Mouse (Mus musculus) left cerebral cortex, postnatal 10 days (tissue): Measurements from ENCODE around the gene Lhx2. TPM values are rescaled to one million over a fixed set of nuclear protein-coding genes. Genes with fewer than 3 reads are reported as not detected.

Experiments used
- DNase-seq, 2 experiments: peaks; one replicate each; pipeline ENCODE4 v3.0.0; 2021 to 2022; ENCODE audit warnings: low spot score in 2 of 2, mixed read lengths in 1 of 2; ENCODE audit errors: extremely low spot score in 1 of 2
- intact Hi-C: fragments of 180-260 bp; cut with DNase I; formaldehyde crosslinking; loops from one replicate; pipeline ENCODE4 v1.15.1; 2025
- total RNA-seq, 2 experiments: library from RNA; stranded (reverse); gene quantifications; 2 replicates each; pipeline ENCODE4 v1.2.3; 2021

Gene Lhx2
- total RNA-seq, 2 experiments from 2014 or later, result 76.1 to 77.7 TPM

GRCm38 (mm10) chr2:38387568-38388262, 48.6 kb downstream of the Lhx2 start:
- no peak for DNase-seq
- intact Hi-C loops, result no loop called here

- DNase-seq, result peak; percentile 56 to 60
Observed at GRCm38 (mm10) chr2:38394977-38395868, 56.1 kb downstream of the Lhx2 start.

DNA sequence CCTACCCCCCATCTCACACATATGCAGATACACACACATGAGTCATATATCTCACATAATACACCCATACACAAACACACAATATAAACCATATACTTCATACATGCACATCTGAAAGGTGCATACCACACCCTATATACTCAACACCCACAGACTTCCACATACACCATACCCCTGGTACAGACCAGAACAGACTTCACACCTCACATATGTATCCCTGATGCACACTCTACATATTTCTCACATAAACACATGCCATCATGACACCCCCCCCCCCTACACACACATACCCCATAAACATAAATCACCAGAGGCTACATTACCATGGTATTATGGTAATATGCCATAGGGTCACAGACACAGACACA, 56.8 kb downstream of the Lhx2 start:
- no peak for DNase-seq

More at GRCm38 (mm10) chr2:38394977-38395868, 56.1 kb downstream of the Lhx2 start:
- intact Hi-C loops, result no loop called here

GRCm38 (mm10) chr2:38397306-38397705, 58.2 kb downstream of the Lhx2 start:
- no peak for DNase-seq
- intact Hi-C loops, result no loop called here

More for the DNA sequence above, 56.8 kb downstream of the Lhx2 start:
- intact Hi-C loops, result no loop called here

DNA sequence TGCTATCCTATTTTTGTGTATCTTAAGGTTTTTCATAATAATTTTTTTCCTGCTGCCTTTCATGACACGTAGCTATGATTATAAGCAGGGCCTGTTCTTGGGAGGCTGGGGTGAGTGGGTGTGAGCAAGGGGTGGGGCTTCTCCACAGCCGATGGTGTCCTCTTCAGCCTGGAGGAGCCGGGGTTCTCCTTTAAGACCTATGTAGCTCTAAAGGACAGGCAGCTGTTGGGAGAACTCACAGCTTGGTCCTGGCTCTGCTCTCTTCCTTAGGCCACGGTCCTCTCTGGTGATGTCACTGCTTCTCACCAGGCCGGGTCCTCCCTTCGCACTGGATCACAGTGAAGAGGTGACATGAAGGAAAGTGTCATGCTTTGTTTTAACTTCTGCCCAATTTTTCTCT, 58.8 kb downstream of the Lhx2 start:
- intact Hi-C loops, result no loop called here

DNA sequence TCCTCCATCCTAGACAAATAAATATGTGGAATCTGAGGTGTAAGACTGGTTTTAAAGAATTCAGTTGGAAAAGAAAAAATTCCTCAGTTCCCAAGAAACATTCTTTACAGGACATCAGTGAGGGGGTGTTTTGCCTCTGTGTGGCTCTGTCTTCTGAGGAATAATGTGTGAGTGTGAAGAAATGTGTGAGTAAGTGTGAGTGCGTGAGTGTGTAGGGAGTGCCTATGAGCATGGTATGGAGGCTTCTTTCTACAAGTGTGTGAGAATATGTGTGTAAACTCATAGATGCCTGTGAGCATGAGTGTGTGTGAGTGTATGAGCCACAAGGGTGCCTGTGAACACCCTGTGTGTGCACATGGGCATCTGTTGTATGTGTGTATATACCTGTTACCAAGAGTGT, 63.5 kb downstream of the Lhx2 start:
- no peak for DNase-seq

More for the DNA sequence above, 58.8 kb downstream of the Lhx2 start:
- no peak for DNase-seq

DNA sequence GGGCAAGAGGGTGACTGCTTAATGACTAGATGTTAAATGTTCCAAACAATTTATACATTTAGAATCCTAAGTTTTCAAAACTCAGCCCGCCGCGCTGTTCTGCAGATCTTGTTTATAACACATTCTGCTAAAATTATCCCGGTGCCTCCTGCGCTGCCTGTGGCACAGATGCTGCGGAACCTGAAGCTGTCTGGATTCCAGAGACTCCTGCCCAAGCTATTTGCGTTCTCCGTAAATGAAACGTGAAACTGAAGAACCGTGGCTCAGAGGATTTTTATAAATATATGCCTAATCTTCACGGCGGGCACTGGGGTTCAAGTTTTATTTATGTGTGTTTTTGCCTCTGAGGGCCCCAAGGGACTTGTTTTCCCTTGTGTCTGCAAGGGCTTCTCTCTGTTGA, 64.2 kb downstream of the Lhx2 start:
- peak; percentile 46 to 82 for DNase-seq
- intact Hi-C loops, result no loop called here

More for the DNA sequence above, 63.5 kb downstream of the Lhx2 start:
- intact Hi-C loops, result no loop called here

GRCm38 (mm10) chr2:38404007-38404596, 65.0 kb downstream of the Lhx2 start:
- no peak for DNase-seq
- intact Hi-C loops, result no loop called here

DNA sequence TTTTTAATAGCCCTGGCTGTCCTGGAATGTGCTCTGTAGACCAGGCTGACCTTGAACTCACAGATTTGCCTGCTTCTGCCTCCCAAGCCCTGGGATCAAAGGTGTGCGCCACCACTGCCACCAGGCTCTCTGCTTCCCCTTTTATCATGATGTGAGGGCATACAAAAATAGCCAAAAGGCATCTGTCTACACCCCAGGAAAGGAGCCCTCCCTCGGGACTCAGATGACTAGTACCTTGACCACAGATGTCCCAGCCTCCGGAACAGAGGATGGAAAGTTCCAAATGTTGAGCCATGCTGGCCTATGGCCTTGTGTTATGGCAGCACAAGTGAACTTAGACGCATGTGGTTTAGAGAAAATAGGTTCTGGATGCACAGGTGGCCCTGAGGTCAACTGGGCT, 66.3 kb downstream of the Lhx2 start:
- intact Hi-C loops, result no loop called here
- no peak for DNase-seq

GRCm38 (mm10) chr2:38409309-38409708, 70.2 kb downstream of the Lhx2 start:
- no peak for DNase-seq
- intact Hi-C loops, result no loop called here

DNA sequence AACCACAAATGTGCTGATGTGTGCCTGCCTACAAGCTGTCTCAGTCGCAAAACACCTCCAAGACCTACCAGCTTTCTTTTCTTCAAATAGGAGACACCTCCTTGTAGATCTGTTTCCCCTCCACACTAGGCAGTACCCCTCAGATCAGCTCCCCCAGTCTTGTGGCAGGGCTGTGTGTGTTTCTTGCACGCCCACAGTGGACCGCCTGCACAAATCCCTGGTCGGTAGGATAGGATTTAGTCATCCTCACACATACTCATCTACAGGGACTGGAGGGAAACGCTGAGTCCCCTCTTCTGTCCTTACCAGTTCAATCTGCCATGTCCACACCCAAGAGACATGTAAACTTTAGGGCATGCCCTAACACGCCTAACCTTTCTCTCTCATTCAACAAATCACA, 71.1 kb downstream of the Lhx2 start:
- no peak for DNase-seq
- intact Hi-C loops, result no loop called here

DNA sequence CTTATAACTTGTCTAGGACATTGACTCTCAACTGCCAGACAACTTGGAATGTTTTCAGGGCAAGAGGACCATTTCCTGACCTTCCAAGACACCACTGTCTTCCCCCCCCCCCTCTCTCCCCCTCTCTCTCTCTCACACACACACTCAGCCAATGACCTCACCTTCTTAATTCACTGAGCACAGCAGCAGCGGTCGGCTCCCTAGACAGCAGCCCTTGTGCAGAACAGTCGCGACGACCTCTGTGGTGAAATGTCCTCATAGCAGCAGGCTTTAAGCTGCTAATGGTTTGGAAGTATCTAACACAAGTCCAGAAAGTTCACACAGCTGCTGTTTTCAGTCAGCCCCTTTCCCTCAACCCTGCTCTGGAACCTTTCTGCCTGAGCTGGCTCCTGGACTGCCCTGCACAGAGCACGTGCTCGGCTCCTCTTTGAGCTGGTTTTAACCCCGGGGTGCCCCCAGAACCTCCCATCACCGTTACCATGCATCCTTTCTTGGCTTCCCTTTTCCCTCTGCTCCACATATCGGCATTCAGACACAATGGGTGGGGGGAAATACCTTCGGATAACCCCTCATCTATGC, 73.6 kb downstream of the Lhx2 start:
- no peak for DNase-seq
- intact Hi-C loops, result no loop called here

GRCm38 (mm10) chr2:38417970-38418369, 78.9 kb downstream of the Lhx2 start:
- intact Hi-C loops, result no loop called here
- no peak for DNase-seq

Other genes with a start within 250 kb of the Lhx2 start
- 10 to 100 TPM; 72.2 to 73.0 TPM for gene Dennd1a, start 51.9 kb upstream of the Lhx2 start, total RNA-seq
- gene Nek6, start 172.4 kb downstream of the Lhx2 start, total RNA-seq, result 10 to 100 TPM; 34.2 to 37.0 TPM